Mouse (Mus musculus) G1E (cell line): ENCODE measurements around the gene Khdrbs1. TPM values are rescaled to one million over a fixed set of nuclear protein-coding genes. Genes with fewer than 3 reads are reported as not detected.
"Not testable (repeated sequence)": the region's sequence is repeated elsewhere in the genome, so short reads cannot be mapped to it uniquely, and the experiment has no call there.

Experiments used
- ATAC-seq: 2 replicates; pipeline ENCODE4 v1.8.0; 2016; ENCODE audit warnings: mild to moderate bottlenecking; ENCODE audit not compliant: insufficient number of reproducible peaks, poor library complexity, low FRiP score, severe bottlenecking; ENCODE audit errors: extremely low read depth
- DNase-seq: peaks from one replicate; pipeline ENCODE4 v3.0.0; 2012; ENCODE audit warnings: low spot score
- H3K27me3 ChIP-seq: 2 replicates; pipeline ENCODE4 v1.6.1; 2012; ENCODE audit warnings: mild to moderate bottlenecking, low read length, inconsistent platforms; ENCODE audit not compliant: insufficient read depth
- H3K36me3 ChIP-seq: replicated peaks from 2 replicates; pipeline ENCODE3; 2012; ENCODE audit warnings: mild to moderate bottlenecking, inconsistent platforms
- H3K4me1 ChIP-seq: 2 replicates; pipeline ENCODE4 v1.6.1; 2012; ENCODE audit warnings: low read depth, low read length, inconsistent platforms, mixed read lengths; ENCODE audit not compliant: insufficient read depth
- H3K4me3 ChIP-seq: 2 replicates; pipeline ENCODE4 v1.5.1; 2012; ENCODE audit warnings: low read depth, mild to moderate bottlenecking, inconsistent platforms, low read length, moderate library complexity, mixed read lengths
- H3K9me3 ChIP-seq: replicated peaks from 2 replicates; pipeline ENCODE4 v1.6.1; 2012; ENCODE audit warnings: inconsistent platforms
- CTCF ChIP-seq: IDR thresholded peaks from 2 replicates; pipeline ENCODE4 v1.5.1; 2012; ENCODE audit warnings: low read depth, low read length, inconsistent platforms, mixed read lengths
- GATA1 ChIP-seq: IDR thresholded peaks from 2 replicates; pipeline ENCODE4 v1.6.1; 2012; ENCODE audit warnings: borderline replicate concordance, low read length, inconsistent platforms, mixed read lengths
- GATA2 ChIP-seq: IDR thresholded peaks from 2 replicates; pipeline ENCODE4 v1.6.1; 2012; ENCODE audit warnings: low read depth, low read length, inconsistent platforms, borderline replicate concordance
- POLR2AphosphoS5 ChIP-seq: IDR thresholded peaks from 2 replicates; pipeline ENCODE4 v1.6.1; 2012; ENCODE audit warnings: low read depth, low read length, inconsistent platforms; ENCODE audit not compliant: insufficient replicate concordance
- TAL1 ChIP-seq: conservative IDR thresholded peaks from 2 replicates; pipeline ENCODE4 v1.6.1; 2012; ENCODE audit warnings: low read depth, low read length, inconsistent platforms, mixed read lengths
- polyA plus RNA-seq: library from polyadenylated mRNA; stranded (reverse); fragments of >175 nt; gene quantifications from 2 replicates; pipeline ENCODE4 v1.2.3, GENCODE M21; 2012
- total RNA-seq, 2 experiments: library from RNA; stranded (forward) in 1 of 2; stranded (reverse) in 1 of 2; fragments of 200-1000 nt in 1 of 2; fragments of >200 nt in 1 of 2; fragmentation: Nextera tagmentation in 1 of 2; gene quantifications; 2 replicates each; pipeline ENCODE4 v1.2.3; 2014 to 2017

Gene Khdrbs1
- total and polyA plus RNA-seq, 3 experiments = 87.2 to 260 (median 133) TPM

GRCm38 (mm10) chr4:129767782-129768181 is 25.7 kb upstream of the Khdrbs1 start:
- no peak for TF ChIP-seq TAL1
- no peak for TF ChIP-seq GATA2
- no peak for TF ChIP-seq GATA1
- TF ChIP-seq CTCF = no peak
- TF ChIP-seq POLR2AphosphoS5 = no peak
- Histone ChIP-seq H3K4me1 (peaks cover 10% of the 10 kb centered on the region), H3K27me3 (peaks cover 24% of the 10 kb centered on the region), H3K9me3 (no peaks in the 10 kb centered on the region), H3K4me3 (no peak overlapping the region), H3K36me3 (no peaks in the 10 kb centered on the region)
- DNase-seq (no peak), ATAC-seq (no peak)

GRCm38 (mm10) chr4:129765351-129765750 is 23.2 kb upstream of the Khdrbs1 start:
- ATAC-seq (no peak), DNase-seq (no peak)
- Histone ChIP-seq H3K4me3 (no peak overlapping the region), H3K36me3 (no peaks in the 10 kb centered on the region), H3K4me1 (no peaks in the 10 kb centered on the region; the same call in 1 of the 2 replicates), H3K27me3 (peaks cover 10% of the 10 kb centered on the region), H3K9me3 (no peaks in the 10 kb centered on the region)
- TF ChIP-seq GATA1 = no peak
- TF ChIP-seq TAL1 = no peak
- no peak for TF ChIP-seq POLR2AphosphoS5

DNA sequence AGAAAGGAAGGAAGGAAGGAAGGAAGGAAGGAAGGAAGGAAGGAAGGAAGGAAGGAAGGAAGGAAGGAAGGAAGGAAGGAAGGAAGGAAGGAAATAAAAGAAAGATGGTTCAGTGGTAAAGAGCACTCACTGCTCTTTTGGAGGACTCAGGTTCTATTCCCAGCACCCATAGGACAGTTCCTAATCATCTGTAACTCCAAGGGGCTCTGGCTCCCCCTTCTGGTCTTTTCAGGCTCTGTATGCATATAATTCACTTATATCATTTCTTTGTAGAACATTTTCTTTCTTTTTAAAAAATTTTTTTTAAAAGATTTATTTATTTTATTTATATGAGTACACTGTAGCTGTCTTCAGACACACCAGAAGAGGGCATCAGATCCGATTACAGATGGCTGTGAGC is 20.4 kb upstream of the Khdrbs1 start:
- H3K27me3 ChIP-seq = peaks cover 14% of the 10 kb centered on the region
- H3K9me3 ChIP-seq, ATAC-seq, H3K4me3 ChIP-seq, H3K4me1 ChIP-seq, H3K36me3 ChIP-seq, DNase-seq: not testable (repeated sequence)

DNA sequence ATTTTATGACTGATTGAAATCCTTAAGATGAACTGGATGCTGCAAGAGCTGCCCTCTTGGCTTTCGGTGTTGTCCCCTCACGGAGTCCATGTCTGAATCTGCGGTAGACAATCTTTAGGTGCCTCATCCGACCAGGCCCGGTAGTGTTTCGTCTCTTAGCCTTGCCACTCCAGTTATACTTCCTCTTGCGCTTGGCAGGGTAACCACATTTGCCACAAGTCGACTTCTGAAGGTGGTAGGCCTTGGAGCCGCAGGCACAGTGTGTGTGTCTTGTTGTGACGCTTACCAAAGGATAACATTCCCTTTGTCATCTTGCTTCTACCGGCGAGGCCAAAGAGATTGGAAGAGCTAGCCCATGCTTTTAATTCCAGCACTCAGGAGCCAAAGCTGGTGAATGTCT is 19.5 kb upstream of the Khdrbs1 start:
- Histone ChIP-seq H3K27me3 (peaks cover 14% of the 10 kb centered on the region), H3K4me1 (no peaks in the 10 kb centered on the region), H3K4me3 (no peak overlapping the region), H3K9me3 (no peaks in the 10 kb centered on the region), H3K36me3 (no peaks in the 10 kb centered on the region)
- DNase-seq = no peak
- no peak for ATAC-seq
- no peak for TF ChIP-seq CTCF
- TF ChIP-seq TAL1 = no peak
- TF ChIP-seq POLR2AphosphoS5 = no peak

DNA sequence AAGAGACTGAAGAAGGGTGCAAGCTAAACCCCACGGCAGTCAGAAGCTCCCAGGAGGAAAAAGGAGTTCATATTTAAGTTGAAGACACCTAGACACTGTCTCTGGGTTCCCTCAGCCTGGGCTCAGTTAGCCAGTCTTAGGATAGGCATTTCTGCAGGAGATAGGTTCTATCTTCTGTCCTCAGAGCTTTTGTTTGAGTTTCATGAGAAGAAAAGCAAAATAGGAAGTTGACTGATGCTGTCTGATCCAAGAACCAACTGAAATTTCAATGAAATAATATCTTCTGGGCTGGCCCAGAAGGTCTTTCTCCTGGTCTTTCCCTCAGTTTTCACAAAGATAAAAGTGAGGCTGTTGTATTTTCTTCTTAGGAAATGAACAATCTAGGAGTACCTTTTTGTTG is 13.4 kb upstream of the Khdrbs1 start:
- Histone ChIP-seq H3K4me3 (no peak overlapping the region), H3K36me3 (no peaks in the 10 kb centered on the region), H3K27me3 (peaks cover 50% of the 10 kb centered on the region), H3K4me1 (peaks cover 4% of the 10 kb centered on the region), H3K9me3 (no peaks in the 10 kb centered on the region)
- no peak for TF ChIP-seq GATA1
- no peak for TF ChIP-seq GATA2
- TF ChIP-seq POLR2AphosphoS5 = no peak
- TF ChIP-seq TAL1 = no peak
- TF ChIP-seq CTCF = no peak
- DNase-seq = no peak
- ATAC-seq = no peak

- Histone ChIP-seq H3K36me3 (no peaks in the 10 kb centered on the region), H3K9me3 (no peaks in the 10 kb centered on the region), H3K4me3 (no peak overlapping the region), H3K4me1 (peaks cover 4% of the 10 kb centered on the region), H3K27me3 (peaks cover 44% of the 10 kb centered on the region)
- no peak for DNase-seq
- ATAC-seq = no peak
- TF ChIP-seq GATA1 = no peak
- no peak for TF ChIP-seq CTCF
- TF ChIP-seq GATA2 = no peak
- TF ChIP-seq POLR2AphosphoS5 = no peak
- no peak for TF ChIP-seq TAL1
Measured at GRCm38 (mm10) chr4:129754742-129755141, 12.6 kb upstream of the Khdrbs1 start.

- ATAC-seq (no peak), DNase-seq (no peak)
- no peaks in the 10 kb centered on the region for H3K36me3 ChIP-seq
- H3K9me3 ChIP-seq = no peaks in the 10 kb centered on the region
- H3K4me1 ChIP-seq = peaks cover 12% of the 10 kb centered on the region
- TF ChIP-seq GATA2 (no peak), GATA1 (no peak)
- H3K4me3 ChIP-seq = no peak overlapping the region
- peaks cover 35% of the 10 kb centered on the region for H3K27me3 ChIP-seq
Measured at GRCm38 (mm10) chr4:129750430-129750829, 8.3 kb upstream of the Khdrbs1 start.
